Mouse (Mus musculus) limb, embryonic 12.5 days (tissue): ENCODE results near the gene Gm5868. TPM values are rescaled to one million over a fixed set of nuclear protein-coding genes. Genes with fewer than 3 reads are reported as not detected.
"Not testable (repeated sequence)": the region's sequence is repeated elsewhere in the genome, so short reads cannot be mapped to it uniquely, and the experiment has no call there.

Experiments
- ATAC-seq: fragments of 200-750 bp; cut with Nextera tagmentation; 2 replicates; pipeline ENCODE4 v1.8.0; 2017; ENCODE audit warnings: low read depth, moderate TSS enrichment; ENCODE audit not compliant: insufficient number of reproducible peaks, insufficient read depth, low FRiP score, low TSS enrichment
- H3K27ac ChIP-seq: fragments of 300-500 bp; sonication (generic); 2 replicates; pipeline ENCODE4 v1.5.1; 2016; ENCODE audit warnings: mild to moderate bottlenecking, moderate library complexity
- H3K27me3 ChIP-seq: fragments of 300-500 bp; sonication (generic); 2 replicates; pipeline ENCODE4 v1.6.1; 2016; ENCODE audit warnings: mild to moderate bottlenecking, moderate library complexity
- H3K36me3 ChIP-seq: fragments of 300-500 bp; sonication (generic); 2 replicates; pipeline ENCODE4 v1.6.1; 2016; ENCODE audit warnings: mild to moderate bottlenecking, moderate library complexity
- H3K4me1 ChIP-seq: fragments of 300-500 bp; sonication (generic); replicated peaks from 2 replicates; pipeline ENCODE4 v1.6.1; 2016
- H3K4me2 ChIP-seq: fragments of 300-500 bp; sonication (generic); 2 replicates; pipeline ENCODE4 v1.6.1; 2016; ENCODE audit warnings: mild to moderate bottlenecking, moderate library complexity
- H3K4me3 ChIP-seq: fragments of 300-500 bp; sonication (generic); replicated peaks from 2 replicates; pipeline ENCODE4 v1.5.1; 2016; ENCODE audit warnings: mild to moderate bottlenecking
- H3K9ac ChIP-seq: fragments of 300-500 bp; sonication (generic); replicated peaks from 2 replicates; pipeline ENCODE4 v1.6.1; 2016; ENCODE audit warnings: mild to moderate bottlenecking, moderate library complexity
- H3K9me3 ChIP-seq: fragments of 300-500 bp; sonication (generic); 2 replicates; pipeline ENCODE4 v1.6.1; 2016; ENCODE audit warnings: mild to moderate bottlenecking, moderate library complexity
- WGBS: fragments of 180-500 bp; shearing (Covaris S2); methylation state at CpG from one replicate; pipeline ENCODE4 v1.1.7; 2016; 5-methylcytosine and 5-hydroxymethylcytosine counted together
- polyA plus RNA-seq: library from polyadenylated mRNA; unstranded; fragments of >200 nt; fragmentation: Nextera tagmentation; extraction: Ambion mirVana; gene quantifications from 2 replicates; pipeline ENCODE4 v1.2.1, GENCODE M21; 2016

Gm5868 gene
- polyA plus RNA-seq = 0.40 and 0.74 TPM in 2 replicates

- peak; percentile 59; the same call in 1 of the 2 replicates for ATAC-seq
- H3K4me2 ChIP-seq = peak within 1 kb of the TSS; percentile 72
- H3K9ac ChIP-seq = peak within 1 kb of the TSS; percentile 31; the same call in 1 of the 2 replicates
- WGBS = 2% methylated on average over 38 of the region's 38 CpGs
- H3K27me3 ChIP-seq = peaks cover 28% of the 10 kb centered on the region
- no peaks in the 10 kb centered on the region for H3K36me3 ChIP-seq
- no peak within 1 kb of the TSS for H3K27ac ChIP-seq
- 0 out of 2 replicates have a peak, but pooled peaks cover 6% of the 10 kb centered on the region for H3K4me1 ChIP-seq
- H3K4me3 ChIP-seq = peak within 1 kb of the TSS; percentile 42
- no peaks in the 10 kb centered on the region for H3K9me3 ChIP-seq
Measured at GRCm38 (mm10) chr5:72587192-72587681, at the start of gene Gm5868. TSS of gene Gm5868 (minus strand) at chr5:72587551.

- H3K9me3 ChIP-seq = no peaks in the 10 kb centered on the region
- 87% methylated on average over 3 of the region's 3 CpGs for WGBS
- no peaks in the 10 kb centered on the region for H3K27me3 ChIP-seq
- no peak overlapping the region for H3K9ac ChIP-seq
- no peak for ATAC-seq
- no peak overlapping the region for H3K27ac ChIP-seq
- H3K36me3 ChIP-seq = no peaks in the 10 kb centered on the region
- H3K4me1 ChIP-seq = no peaks in the 10 kb centered on the region
- no peak overlapping the region for H3K4me3 ChIP-seq
- H3K4me2 ChIP-seq = no peak overlapping the region
Measured at GRCm38 (mm10) chr5:72636576-72636975, 49.2 kb upstream of the Gm5868 start.

- no peaks in the 10 kb centered on the region for H3K36me3 ChIP-seq
- 35% methylated on average over 3 of the region's 3 CpGs for WGBS
- H3K27me3 ChIP-seq = no peaks in the 10 kb centered on the region
- H3K27ac ChIP-seq = no peak overlapping the region
- H3K9ac ChIP-seq = no peak overlapping the region
- no peaks in the 10 kb centered on the region for H3K9me3 ChIP-seq
- H3K4me3 ChIP-seq = no peak overlapping the region
- H3K4me1 ChIP-seq = no peaks in the 10 kb centered on the region
- H3K4me2 ChIP-seq = no peak overlapping the region
- no peak for ATAC-seq
Measured at GRCm38 (mm10) chr5:72636122-72636521, 48.8 kb upstream of the Gm5868 start.

DNA sequence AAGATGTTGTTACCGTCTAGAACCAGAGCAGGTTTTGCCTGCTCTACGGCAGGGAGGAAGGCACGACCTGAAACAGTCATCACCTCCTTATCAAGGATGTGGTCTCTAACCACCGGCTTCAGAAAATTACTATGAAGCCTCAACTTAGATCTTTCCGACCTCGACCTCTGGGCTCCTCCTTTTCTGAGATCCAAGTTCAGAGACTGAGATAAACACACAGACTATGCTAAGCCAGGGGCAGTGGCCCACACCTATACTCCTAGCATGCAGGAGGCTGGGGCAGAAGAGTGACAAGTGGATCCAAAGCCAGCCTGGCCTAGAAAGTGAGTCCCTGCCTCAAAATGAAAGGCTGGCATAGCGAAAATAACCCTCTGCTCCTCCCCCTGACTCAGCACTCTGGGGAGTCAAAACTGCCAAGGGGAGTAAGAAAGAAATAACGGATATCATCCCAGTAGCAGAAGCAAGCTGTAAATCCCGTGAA lies 47.5 kb upstream of the Gm5868 start:
- Histone ChIP-seq H3K9ac (no peak overlapping the region), H3K4me1 (no peaks in the 10 kb centered on the region), H3K9me3 (no peaks in the 10 kb centered on the region), H3K4me3 (no peak overlapping the region), H3K36me3 (no peaks in the 10 kb centered on the region), H3K27me3 (no peaks in the 10 kb centered on the region), H3K27ac (no peak overlapping the region), H3K4me2 (no peak overlapping the region)
- WGBS = 79% methylated on average over 9 of the region's 9 CpGs
- no peak for ATAC-seq

GRCm38 (mm10) chr5:72630026-72630425 lies 42.7 kb upstream of the Gm5868 start:
- no peak overlapping the region for H3K27ac ChIP-seq
- no peak overlapping the region for H3K4me3 ChIP-seq
- no peaks in the 10 kb centered on the region for H3K27me3 ChIP-seq
- no peaks in the 10 kb centered on the region for H3K4me1 ChIP-seq
- WGBS = 88% methylated on average over 6 of the region's 6 CpGs
- H3K9me3 ChIP-seq = no peaks in the 10 kb centered on the region
- no peak overlapping the region for H3K4me2 ChIP-seq
- H3K36me3 ChIP-seq = no peaks in the 10 kb centered on the region
- ATAC-seq = no peak
- no peak overlapping the region for H3K9ac ChIP-seq

DNA sequence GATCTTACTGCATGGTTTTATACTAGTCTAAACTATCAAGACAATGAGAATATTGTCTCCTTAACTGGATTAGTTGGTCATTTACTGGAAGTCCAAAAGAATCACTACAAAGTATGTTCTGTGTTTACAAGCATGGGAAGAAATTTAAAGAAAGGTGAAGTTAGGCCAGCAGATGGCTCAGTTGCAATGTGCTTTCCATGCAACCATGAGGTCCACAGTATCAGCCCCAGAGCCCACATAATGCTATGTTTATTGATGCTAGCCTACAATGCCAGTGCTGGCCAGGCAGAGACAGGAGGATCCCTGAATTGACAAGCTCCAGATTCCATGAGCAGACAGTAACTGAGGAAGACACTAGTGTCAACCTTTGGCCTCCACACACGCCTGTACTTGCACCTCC lies 33.7 kb upstream of the Gm5868 start:
- Histone ChIP-seq H3K9me3 (no peaks in the 10 kb centered on the region), H3K36me3 (no peaks in the 10 kb centered on the region), H3K4me1 (no peaks in the 10 kb centered on the region), H3K27ac (no peak overlapping the region), H3K27me3 (no peaks in the 10 kb centered on the region), H3K4me2 (no peak overlapping the region), H3K4me3 (no peak overlapping the region), H3K9ac (no peak overlapping the region)
- ATAC-seq = no peak
- 87% methylated on average over 1 of the region's 1 CpGs for WGBS

DNA sequence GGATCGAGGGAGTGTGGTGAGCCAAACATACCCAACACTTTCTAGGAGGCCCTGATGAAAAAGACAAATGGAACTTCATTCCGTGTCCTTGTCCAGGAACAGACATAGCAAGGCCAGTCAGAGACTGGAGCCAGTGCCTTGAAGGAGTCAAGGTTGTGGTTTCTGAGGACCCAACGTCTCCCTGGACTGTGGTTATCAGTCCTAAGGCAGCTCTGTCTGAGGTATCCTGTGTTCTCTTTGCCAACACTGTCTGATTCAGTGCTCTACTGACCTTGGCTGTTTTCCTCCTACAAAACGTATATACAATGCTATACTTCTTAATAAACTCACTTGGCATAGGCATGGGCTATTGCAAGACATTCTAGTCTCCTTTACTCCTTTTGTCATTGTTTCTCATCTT lies 30.1 kb upstream of the Gm5868 start:
- no peaks in the 10 kb centered on the region for H3K27me3 ChIP-seq
- WGBS = 85% methylated on average over 4 of the region's 4 CpGs
- H3K4me2 ChIP-seq = no peak overlapping the region
- H3K4me3 ChIP-seq = no peak overlapping the region
- no peaks in the 10 kb centered on the region for H3K9me3 ChIP-seq
- no peak overlapping the region for H3K9ac ChIP-seq
- H3K4me1 ChIP-seq = no peaks in the 10 kb centered on the region
- no peaks in the 10 kb centered on the region for H3K36me3 ChIP-seq
- no peak for ATAC-seq
- no peak overlapping the region for H3K27ac ChIP-seq

- WGBS = 91% methylated on average over 4 of the region's 4 CpGs
- Histone ChIP-seq H3K9ac (no peak overlapping the region), H3K4me1 (no peaks in the 10 kb centered on the region)
Measured at GRCm38 (mm10) chr5:72603138-72603537, 15.8 kb upstream of the Gm5868 start.

DNA sequence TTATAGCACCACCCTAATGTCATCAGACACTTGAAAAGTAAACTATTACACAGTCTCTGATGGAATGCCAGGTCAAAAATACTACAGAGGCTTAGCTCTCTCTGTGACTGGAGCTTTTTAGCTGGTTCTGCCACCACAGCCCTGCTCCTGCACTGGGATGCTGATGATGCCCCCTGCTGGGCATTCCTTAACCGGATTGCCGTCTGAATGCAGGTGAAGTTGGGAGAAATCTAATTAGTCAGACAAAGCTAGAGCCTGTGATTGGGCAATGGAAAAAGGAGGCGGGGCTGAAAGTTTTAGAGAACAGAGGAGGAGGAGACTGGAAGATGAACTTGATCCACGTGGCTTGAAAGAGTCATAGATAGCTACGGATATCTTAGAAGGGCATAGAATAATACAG lies 13.7 kb upstream of the Gm5868 start:
- Histone ChIP-seq H3K9ac (no peak overlapping the region), H3K4me1 (no peaks in the 10 kb centered on the region), H3K27me3 (no peaks in the 10 kb centered on the region), H3K4me2 (no peak overlapping the region), H3K36me3 (no peaks in the 10 kb centered on the region), H3K4me3 (no peak overlapping the region), H3K27ac (no peak overlapping the region), H3K9me3 (no peaks in the 10 kb centered on the region)
- WGBS = 19% methylated on average over 5 of the region's 5 CpGs
- no peak for ATAC-seq

More at GRCm38 (mm10) chr5:72603138-72603537, 15.8 kb upstream of the Gm5868 start:
- H3K4me2 ChIP-seq = no peak overlapping the region
- no peak overlapping the region for H3K27ac ChIP-seq
- no peak overlapping the region for H3K4me3 ChIP-seq
- no peak for ATAC-seq
- no peaks in the 10 kb centered on the region for H3K9me3 ChIP-seq
- H3K36me3 ChIP-seq = no peaks in the 10 kb centered on the region
- H3K27me3 ChIP-seq = no peaks in the 10 kb centered on the region

DNA sequence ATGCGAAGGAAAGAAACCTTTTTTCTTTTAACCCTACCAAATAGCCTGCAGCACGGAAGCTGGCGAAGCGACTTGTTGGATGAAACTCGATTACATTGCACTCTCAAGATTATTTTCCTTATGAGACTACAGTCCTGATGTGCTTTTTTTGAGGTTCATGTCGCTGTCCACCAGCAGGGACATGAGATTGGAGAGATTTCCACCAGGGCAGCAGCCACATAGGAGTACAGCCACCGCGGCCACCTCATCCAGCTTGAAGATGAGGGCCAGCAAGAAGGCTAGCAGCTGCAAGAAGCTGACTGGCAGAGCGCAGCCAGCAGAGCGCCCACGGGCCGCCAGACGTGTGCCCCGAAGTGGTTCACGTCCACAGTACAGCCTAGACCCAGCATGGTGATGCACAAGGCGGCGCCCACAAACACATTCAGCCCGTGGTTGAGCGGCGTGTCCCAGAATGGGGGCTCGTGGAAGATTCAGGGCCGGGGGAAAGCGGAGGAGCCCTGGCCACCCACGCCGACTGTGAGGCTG lies 622 bp downstream of the Gm5868 start:
- H3K27me3 ChIP-seq = peaks cover 31% of the 10 kb centered on the region
- not testable (repeated sequence) for ATAC-seq, H3K9me3 ChIP-seq, H3K27ac ChIP-seq, H3K4me1 ChIP-seq, H3K36me3 ChIP-seq
- H3K4me2 ChIP-seq = peak overlapping the region; percentile 72
- peak overlapping the region; percentile 42 for H3K4me3 ChIP-seq
- 0 out of 2 replicates have a peak overlapping the region, but pooled peaks have one; percentile 31 for H3K9ac ChIP-seq
- 42% methylated on average over 25 of the region's 25 CpGs for WGBS

DNA sequence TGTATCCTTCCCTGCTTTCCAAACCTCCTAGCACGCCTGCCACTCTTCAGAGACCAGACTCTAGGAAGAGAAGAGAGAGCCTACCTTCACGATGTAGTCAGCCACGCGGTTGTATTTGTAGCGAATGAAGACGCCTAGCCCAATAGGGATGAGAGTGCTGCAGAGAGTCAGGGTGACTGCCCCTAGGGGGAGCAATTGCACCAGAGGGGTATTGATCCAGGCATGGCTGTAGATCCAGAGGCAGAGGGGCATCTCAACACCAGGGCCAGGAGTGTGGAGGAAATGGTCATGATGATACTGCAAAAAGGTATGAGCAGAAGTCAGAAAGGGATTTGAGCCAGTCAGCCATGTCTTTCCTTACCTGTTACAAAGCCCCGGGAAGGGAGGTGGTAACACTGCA lies 1.2 kb downstream of the Gm5868 start:
- H3K9me3 ChIP-seq, H3K4me3 ChIP-seq, H3K4me1 ChIP-seq, H3K27ac ChIP-seq, H3K36me3 ChIP-seq, H3K9ac ChIP-seq, H3K4me2 ChIP-seq, ATAC-seq: not testable (repeated sequence)
- peaks cover 37% of the 10 kb centered on the region for H3K27me3 ChIP-seq
- WGBS = 39% methylated on average over 7 of the region's 7 CpGs

GRCm38 (mm10) chr5:72580970-72581332 lies 6.4 kb downstream of the Gm5868 start, which contains the start of gene Zar1:
TSS of gene Zar1 (minus strand) at chr5:72581254.
- Histone ChIP-seq H3K4me2 (peak within 1 kb of the TSS; percentile 74), H3K27me3 (peaks cover 34% of the 10 kb centered on the region), H3K4me3 (peak within 1 kb of the TSS; percentile 47), H3K9ac (peak within 1 kb of the TSS; percentile 56)
- ATAC-seq = 0 out of 2 replicates have a peak, but pooled peaks have one; percentile 41
- H3K27ac ChIP-seq, H3K4me1 ChIP-seq, H3K36me3 ChIP-seq, H3K9me3 ChIP-seq: not testable (repeated sequence)
- WGBS = 12% methylated on average over 20 of the region's 21 CpGs
